Mouse (Mus musculus) MEL (cell line): ENCODE results near the gene Kcnc3. TPM values are rescaled to one million over a fixed set of nuclear protein-coding genes. Genes with fewer than 3 reads are reported as not detected.
A peak's percentile ranks its signal among the peaks of the same experiment; 100 is the strongest.

Experiments
- DNase-seq: peaks from one replicate; pipeline ENCODE4 v3.0.0; 2011; ENCODE audit warnings: low read depth, low spot score
- H3K27ac ChIP-seq: 2 replicates; pipeline ENCODE4 v1.5.1; 2012; ENCODE audit warnings: low read depth, mild to moderate bottlenecking, control low read depth, low read length, moderate library complexity; ENCODE audit not compliant: control insufficient read depth
- H3K27me3 ChIP-seq, 2 experiments: fragments of 150-350 bp in 1 of 2; sonication (generic) in 1 of 2; 2 replicates each; pipeline ENCODE4 v1.6.1; 2012; ENCODE audit warnings: low read length in 2 of 2, mild to moderate bottlenecking in 2 of 2, improper control_type of control experiment in 1 of 2, moderate library complexity in 1 of 2; ENCODE audit not compliant: insufficient read depth in 2 of 2, control insufficient read depth in 1 of 2
- H3K36me3 ChIP-seq, 2 experiments: 2 replicates each; pipeline ENCODE4 v1.6.1; 2012 to 2014; ENCODE audit warnings: low read length in 2 of 2, improper control_type of control experiment in 1 of 2, inconsistent platforms in 1 of 2, mild to moderate bottlenecking in 1 of 2; ENCODE audit not compliant: insufficient read depth in 2 of 2, control insufficient read depth in 1 of 2
- H3K4me1 ChIP-seq, 2 experiments: fragments of 150-350 bp in 1 of 2; sonication (generic) in 1 of 2; 2 replicates each; pipeline ENCODE4 v1.6.1; 2012; ENCODE audit warnings: low read length in 2 of 2, improper control_type of control experiment in 1 of 2, mild to moderate bottlenecking in 1 of 2; ENCODE audit not compliant: insufficient read depth in 2 of 2, control insufficient read depth in 1 of 2
- H3K4me3 ChIP-seq, 2 experiments: fragments of 150-350 bp in 1 of 2; sonication (generic) in 1 of 2; 2 replicates each; pipeline ENCODE4 v1.5.1; 2012; ENCODE audit warnings: low read depth in 2 of 2, low read length in 2 of 2, mild to moderate bottlenecking in 2 of 2, moderate library complexity in 2 of 2, control low read depth in 1 of 2, improper control_type of control experiment in 1 of 2; ENCODE audit not compliant: control insufficient read depth in 1 of 2, insufficient read depth in 1 of 2
- H3K79me2 ChIP-seq: 2 replicates; pipeline ENCODE4 v1.6.1; 2012; ENCODE audit warnings: mild to moderate bottlenecking, low read length, moderate library complexity; ENCODE audit not compliant: control insufficient read depth, poor library complexity, insufficient read depth
- H3K9ac ChIP-seq: 2 replicates; pipeline ENCODE4 v1.6.1; 2012; ENCODE audit warnings: low read depth, mild to moderate bottlenecking, control low read depth, low read length, moderate library complexity; ENCODE audit not compliant: control insufficient read depth, poor library complexity, severe bottlenecking
- H3K9me3 ChIP-seq: fragments of 150-350 bp; sonication (generic); replicated peaks from 2 replicates; pipeline ENCODE4 v1.6.1; 2012; ENCODE audit warnings: mild to moderate bottlenecking, low read length, improper control_type of control experiment, moderate library complexity; ENCODE audit not compliant: insufficient read depth
- CHD2 ChIP-seq: IDR thresholded peaks from 2 replicates; pipeline ENCODE4 v1.6.1; 2011; ENCODE audit warnings: low read length, improper control_type of control experiment
- E2F4 ChIP-seq: IDR thresholded peaks from 2 replicates; pipeline ENCODE4 v1.6.1; 2011; ENCODE audit warnings: low read depth, low read length, improper control_type of control experiment, borderline replicate concordance
- ELF1 ChIP-seq: IDR thresholded peaks from 2 replicates; pipeline ENCODE4 v1.6.1; 2014; ENCODE audit warnings: low read depth, mild to moderate bottlenecking, inconsistent platforms, low read length, improper control_type of control experiment, moderate library complexity
- EP300 ChIP-seq, 2 experiments: IDR thresholded peaks; 2 replicates each; pipeline ENCODE4 v1.6.1; 2011; ENCODE audit warnings: improper control_type of control experiment in 2 of 2, low read length in 2 of 2, low read depth in 1 of 2, mild to moderate bottlenecking in 1 of 2
- ETS1 ChIP-seq: IDR thresholded peaks from 2 replicates; pipeline ENCODE4 v1.6.1; 2012; ENCODE audit warnings: low read depth, mild to moderate bottlenecking, inconsistent platforms, low read length, improper control_type of control experiment, moderate library complexity
- GABPA ChIP-seq: IDR thresholded peaks from 2 replicates; pipeline ENCODE4 v1.6.1; 2012; ENCODE audit warnings: low read depth, mild to moderate bottlenecking, inconsistent platforms, low read length, improper control_type of control experiment, moderate library complexity
- GATA1 ChIP-seq: IDR thresholded peaks from 2 replicates; pipeline ENCODE4 v1.6.1; 2011; ENCODE audit warnings: low read depth, low read length, improper control_type of control experiment
- JUND ChIP-seq: IDR thresholded peaks from 2 replicates; pipeline ENCODE4 v1.6.1; 2011; ENCODE audit warnings: low read depth, mild to moderate bottlenecking, improper control_type of control experiment, low read length
- MAFK ChIP-seq: IDR thresholded peaks from 2 replicates; pipeline ENCODE4 v1.6.1; 2011; ENCODE audit warnings: low read depth, mild to moderate bottlenecking, low read length, improper control_type of control experiment, borderline replicate concordance
- MAX ChIP-seq: IDR thresholded peaks from 2 replicates; pipeline ENCODE4 v1.6.1; 2011; ENCODE audit warnings: low read length, improper control_type of control experiment
- MAZ ChIP-seq: IDR thresholded peaks from 2 replicates; pipeline ENCODE4 v1.6.1; 2012; ENCODE audit warnings: low read depth, mild to moderate bottlenecking, inconsistent platforms, low read length, improper control_type of control experiment
- MEF2A ChIP-seq: IDR thresholded peaks from 2 replicates; pipeline ENCODE4 v1.6.1; 2014; ENCODE audit warnings: low read depth, mild to moderate bottlenecking, inconsistent platforms, low read length, improper control_type of control experiment; ENCODE audit not compliant: poor library complexity, insufficient replicate concordance, severe bottlenecking; ENCODE audit errors: extremely low read depth
- MXI1 ChIP-seq: IDR thresholded peaks from 2 replicates; pipeline ENCODE4 v1.6.1; 2011; ENCODE audit warnings: mild to moderate bottlenecking, low read depth, low read length, improper control_type of control experiment
- MYB ChIP-seq: IDR thresholded peaks from 2 replicates; pipeline ENCODE4 v1.6.1; 2011; ENCODE audit warnings: mild to moderate bottlenecking, low read depth, low read length, improper control_type of control experiment
- MYC ChIP-seq: IDR thresholded peaks from 2 replicates; pipeline ENCODE4 v1.6.1; 2011; ENCODE audit warnings: low read depth, mild to moderate bottlenecking, low read length, improper control_type of control experiment, moderate library complexity
- NELFE ChIP-seq: IDR thresholded peaks from 2 replicates; pipeline ENCODE4 v1.6.1; 2011; ENCODE audit warnings: low read depth, low read length, improper control_type of control experiment
- NRF1 ChIP-seq: IDR thresholded peaks from 2 replicates; pipeline ENCODE4 v1.6.1; 2014; ENCODE audit warnings: low read depth, mild to moderate bottlenecking, inconsistent platforms, low read length, improper control_type of control experiment, moderate library complexity; ENCODE audit not compliant: poor library complexity, insufficient read depth, severe bottlenecking
- POLR2A ChIP-seq, 2 experiments: IDR thresholded peaks; 2 replicates each; pipeline ENCODE4 v1.6.1; 2011 to 2012; ENCODE audit warnings: low read length in 2 of 2, mild to moderate bottlenecking in 2 of 2, control low read depth in 1 of 2, improper control_type of control experiment in 1 of 2, low read depth in 1 of 2, moderate library complexity in 1 of 2; ENCODE audit not compliant: control insufficient read depth in 1 of 2, insufficient read depth in 1 of 2, poor library complexity in 1 of 2
- POLR2AphosphoS5 ChIP-seq: IDR thresholded peaks from 2 replicates; pipeline ENCODE4 v1.6.1; 2012; ENCODE audit warnings: low read depth, borderline replicate concordance, mild to moderate bottlenecking, inconsistent platforms, low read length, moderate library complexity, mixed read lengths
- RCOR1 ChIP-seq: IDR thresholded peaks from 2 replicates; pipeline ENCODE4 v1.6.1; 2012; ENCODE audit warnings: low read depth, mild to moderate bottlenecking, inconsistent platforms, low read length, improper control_type of control experiment
- SIN3A ChIP-seq: IDR thresholded peaks from 2 replicates; pipeline ENCODE4 v1.6.1; 2012; ENCODE audit warnings: low read length, improper control_type of control experiment, inconsistent platforms
- TAL1 ChIP-seq: IDR thresholded peaks from 2 replicates; pipeline ENCODE4 v1.6.1; 2012; ENCODE audit warnings: mild to moderate bottlenecking, inconsistent platforms, low read length, moderate library complexity, mixed read lengths
- TBP ChIP-seq: IDR thresholded peaks from 2 replicates; pipeline ENCODE4 v1.8.0; 2011; ENCODE audit warnings: low read depth, low read length, improper control_type of control experiment
- TCF12 ChIP-seq: IDR thresholded peaks from 2 replicates; pipeline ENCODE4 v1.6.1; 2014; ENCODE audit warnings: low read depth, mild to moderate bottlenecking, inconsistent platforms, low read length, improper control_type of control experiment, moderate library complexity
- UBTF ChIP-seq: IDR thresholded peaks from 2 replicates; pipeline ENCODE4 v1.6.1; 2012; ENCODE audit warnings: low read depth, mild to moderate bottlenecking, inconsistent platforms, low read length, improper control_type of control experiment, moderate library complexity, borderline replicate concordance; ENCODE audit not compliant: insufficient read depth
- USF1 ChIP-seq: IDR thresholded peaks from 2 replicates; pipeline ENCODE4 v1.6.1; 2014; ENCODE audit warnings: low read depth, mild to moderate bottlenecking, inconsistent platforms, low read length, improper control_type of control experiment, moderate library complexity
- ZC3H11A ChIP-seq: IDR thresholded peaks from 2 replicates; pipeline ENCODE4 v1.6.1; 2012; ENCODE audit warnings: low read depth, mild to moderate bottlenecking, inconsistent platforms, low read length, improper control_type of control experiment
- ZKSCAN1 ChIP-seq: IDR thresholded peaks from 2 replicates; pipeline ENCODE4 v1.6.1; 2012; ENCODE audit warnings: low read depth, mild to moderate bottlenecking, inconsistent platforms, low read length, improper control_type of control experiment, moderate library complexity
- ZNF384 ChIP-seq: IDR thresholded peaks from 2 replicates; pipeline ENCODE4 v1.6.1; 2012; ENCODE audit warnings: low read depth, mild to moderate bottlenecking, inconsistent platforms, low read length, improper control_type of control experiment
- polyA plus RNA-seq, 2 experiments: library from polyadenylated mRNA; stranded (reverse) in 1 of 2; unstranded in 1 of 2; fragments of >175 nt in 1 of 2; fragments of >200 nt in 1 of 2; gene quantifications; 2 replicates each; pipeline versions ENCODE4 v1.2.1 to v1.2.4; 2012; ENCODE audit warnings: low replicate concordance in 2 of 2, low read depth in 1 of 2; ENCODE audit not compliant: insufficient read length in 2 of 2, insufficient read depth in 1 of 2, missing spikeins in 1 of 2
- total RNA-seq: library from RNA; depleted of rRNA; stranded (reverse); fragments of 300-350 nt; gene quantifications from 2 replicates; pipeline ENCODE4 v1.2.3, GENCODE M21; 2012

Kcnc3 gene
- total and polyA plus RNA-seq, 3 experiments = not detected

DNA sequence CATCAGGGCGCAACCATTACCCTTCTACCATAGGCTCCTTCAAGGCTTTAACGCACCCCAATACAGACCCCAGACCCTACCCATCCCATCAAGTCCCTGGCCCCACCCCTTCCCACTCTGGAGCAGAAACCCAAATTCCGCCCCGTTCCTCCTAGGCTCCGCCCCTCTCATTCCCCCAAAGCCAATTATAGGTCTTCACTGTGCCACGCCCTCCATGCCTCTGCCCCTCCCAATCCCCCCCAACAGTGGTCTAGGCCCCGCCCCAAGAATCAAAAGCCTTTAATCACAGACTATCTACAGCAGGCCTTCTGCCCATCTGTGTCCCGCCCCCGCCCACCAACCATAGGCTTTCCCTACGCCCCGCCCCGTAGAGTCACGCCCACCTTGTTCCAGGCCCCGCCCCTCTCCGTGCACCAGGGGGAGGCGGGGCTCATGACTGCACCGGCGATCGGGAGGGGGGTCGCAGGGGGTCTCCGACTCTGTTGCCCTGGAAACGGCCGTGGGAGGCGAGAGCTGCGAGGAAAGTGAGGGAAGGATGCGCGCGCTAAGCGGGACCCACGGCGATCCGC is 37.2 kb upstream of the Kcnc3 start:
- no peaks in the 10 kb centered on the region for H3K9me3 ChIP-seq
- peaks cover 10% of the 10 kb centered on the region for H3K79me2 ChIP-seq
- peak overlapping the region; percentile 86 for H3K9ac ChIP-seq
- H3K4me3 ChIP-seq = peak overlapping the region; percentile 71 to 93
- TF ChIP-seq EP300 (IDR thresholded peaks at IDR 0.05; ENCODE audit: low read depth in 1 of 2, low read length in 2 of 2) (0 out of 4 replicates have a peak, but pooled peaks of 1 of the 2 experiments have one; percentile 2), TCF12 (0 out of 2 replicates have a peak, but pooled peaks have one; percentile 7), MAZ (peak; percentile 42; the same call in 1 of the 2 replicates), USF1 (0 out of 2 replicates have a peak, but pooled peaks have one; percentile 21), RCOR1 (peak; percentile 44; the same call in 1 of the 2 replicates), TAL1 (no peak), GABPA (no peak), MEF2A (no peak)
- peaks cover 0 to 15% of the 10 kb centered on the region in 2 experiments; a peak in 3 of 4 replicates for H3K4me1 ChIP-seq
- peak overlapping the region; percentile 89 for H3K27ac ChIP-seq
- H3K27me3 ChIP-seq = no peaks in the 10 kb centered on the region
- DNase-seq = peak; percentile 95
- H3K36me3 ChIP-seq = peaks cover 0 to 4% of the 10 kb centered on the region in 2 experiments; a peak in 1 of 4 replicates

DNA sequence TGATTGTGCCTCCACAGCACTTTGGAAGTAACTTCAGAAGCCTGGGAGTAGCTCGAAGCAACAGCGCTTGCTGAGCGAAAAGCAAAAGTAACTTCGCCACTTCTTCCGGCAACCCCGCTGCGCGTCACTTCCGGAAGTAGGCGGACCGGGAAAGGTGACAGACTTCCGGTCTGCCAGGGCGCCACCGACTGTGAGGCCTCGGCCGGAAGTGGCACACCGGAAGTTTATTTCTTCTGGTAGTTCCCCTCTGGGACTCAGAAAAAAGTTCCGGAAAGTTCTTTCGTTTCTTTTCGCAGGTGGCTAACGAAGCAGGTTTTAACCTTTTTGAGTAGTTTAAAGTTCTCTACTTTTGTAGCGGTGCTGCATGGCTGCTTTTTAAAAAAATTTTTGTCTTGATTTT is 36.6 kb upstream of the Kcnc3 start, which contains the start of gene Nr1h2:
Gene Nr1h2, minus strand, starts transcription at position 126 of the 400 bp plus-strand sequence.
- Histone ChIP-seq H3K27ac (peak within 1 kb of the TSS; percentile 89), H3K4me1 (peaks cover 0 to 15% of the 10 kb centered on the region in 2 experiments; a peak in 3 of 4 replicates), H3K9me3 (no peaks in the 10 kb centered on the region), H3K27me3 (no peaks in the 10 kb centered on the region), H3K36me3 (peaks cover 0 to 4% of the 10 kb centered on the region in 2 experiments; a peak in 1 of 4 replicates), H3K79me2 (peaks cover 7% of the 10 kb centered on the region), H3K9ac (peak within 1 kb of the TSS; percentile 86), H3K4me3 (peak within 1 kb of the TSS; percentile 77 to 93)
- DNase-seq = peak; percentile 97
- TF ChIP-seq RCOR1 = no peak
- TF ChIP-seq ZKSCAN1 = no peak
- no peak for TF ChIP-seq CHD2
- peak; percentile 82 for TF ChIP-seq TBP
- no peak for TF ChIP-seq MEF2A
- TF ChIP-seq JUND = no peak
- TF ChIP-seq EP300 (IDR thresholded peaks at IDR 0.05; ENCODE audit: low read depth in 1 of 2, low read length in 2 of 2) = 0 out of 4 replicates have a peak, but pooled peaks of 1 of the 2 experiments have one; percentile 1
- peak; percentile 90; the same call in 1 of the 2 replicates for TF ChIP-seq SIN3A
- no peak; the same call in 1 of the 2 replicates for TF ChIP-seq MXI1
- TF ChIP-seq UBTF = no peak
- peak; percentile 97 for TF ChIP-seq ELF1
- no peak for TF ChIP-seq GATA1
- TF ChIP-seq GABPA = no peak
- TF ChIP-seq MAX = no peak
- TF ChIP-seq POLR2AphosphoS5 = no peak
- TF ChIP-seq NELFE = peak; percentile 63
- TF ChIP-seq MYC = 0 out of 2 replicates have a peak, but pooled peaks have one; percentile 40
- no peak for TF ChIP-seq MYB
- TF ChIP-seq E2F4 = no peak
- peak; percentile 49; the same call in 1 of the 2 replicates for TF ChIP-seq ZNF384
- TF ChIP-seq POLR2A (IDR thresholded peaks at IDR 0.05; ENCODE audit: control insufficient read depth in 1 of 2, insufficient read depth in 1 of 2, low read depth in 1 of 2, low read length in 2 of 2, poor library complexity in 1 of 2) = peak in 1 of 2 experiments; percentile 79; a peak in 3 of 4 replicates
- TF ChIP-seq ZC3H11A = no peak
- TF ChIP-seq MAFK = no peak
- no peak for TF ChIP-seq TAL1
- peak; percentile 59; the same call in 1 of the 2 replicates for TF ChIP-seq ETS1
- TF ChIP-seq NRF1 = no peak
